Mouse (Mus musculus): ENCODE data around the gene Slc25a22. TPM values are rescaled to one million over a fixed set of nuclear protein-coding genes. Genes with fewer than 3 reads are reported as not detected.

The Slc25a22 gene
- total RNA-seq (2017), result 8.0 and 9.7 TPM in 2 replicates

GRCm38 (mm10) chr7:141437178-141438120 lies at the start of gene Slc25a22:
Gene Slc25a22 (minus strand): TSS chr7:141437892.
- ATAC-seq (replicated peaks in 1 of 2; ENCODE audit: insufficient read depth in 1 of 2, low FRiP score in 2 of 2, low TSS enrichment in 1 of 2, low read depth in 1 of 2, poor library complexity in 2 of 2, severe bottlenecking in 2 of 2), result peak; percentile 64 to 89

DNA sequence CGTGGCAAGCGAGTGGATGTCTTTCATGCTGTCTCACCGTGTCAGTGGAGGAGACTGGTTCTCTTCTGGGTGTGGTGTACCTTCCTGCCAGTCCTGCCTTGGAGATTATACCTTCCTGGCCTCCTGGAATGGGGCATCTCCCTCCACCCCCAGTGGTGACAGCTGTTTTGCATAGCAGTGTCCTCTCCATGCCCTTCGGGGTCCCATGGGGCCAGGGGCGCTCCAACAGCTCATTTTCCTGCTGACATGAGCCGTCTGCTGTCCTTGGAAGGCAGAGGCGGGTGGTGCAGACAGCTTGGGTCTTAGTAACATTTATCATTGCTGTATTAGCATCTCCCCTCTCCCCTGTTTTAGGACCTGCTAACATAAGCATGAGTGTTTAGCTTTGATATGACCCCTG lies 49.4 kb upstream of the Slc25a22 start:
- ATAC-seq (replicated peaks in 1 of 2; ENCODE audit: insufficient read depth in 1 of 2, low FRiP score in 2 of 2, low TSS enrichment in 1 of 2, low read depth in 1 of 2, poor library complexity in 2 of 2, severe bottlenecking in 2 of 2), result no peak

DNA sequence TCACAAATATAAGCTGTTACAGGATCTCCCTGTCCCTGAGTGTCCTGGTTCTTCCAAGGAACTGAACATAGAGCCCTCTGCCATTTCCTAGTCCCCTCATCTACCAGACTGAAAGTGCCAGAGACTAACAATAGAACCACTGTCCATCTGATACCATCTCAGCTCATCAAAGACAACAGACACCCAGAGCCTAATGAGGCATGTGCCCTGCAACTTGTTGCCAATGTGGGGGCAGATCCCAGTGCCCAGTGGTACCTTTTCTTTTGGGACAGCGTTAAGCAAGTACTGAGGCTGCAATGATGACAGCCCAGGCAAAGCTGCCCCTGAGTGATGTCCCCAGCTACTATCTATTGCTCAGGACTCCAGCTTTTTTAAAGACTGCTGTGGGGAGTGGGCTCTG lies 48.5 kb upstream of the Slc25a22 start:
- ATAC-seq (replicated peaks in 1 of 2; ENCODE audit: insufficient read depth in 1 of 2, low FRiP score in 2 of 2, low TSS enrichment in 1 of 2, low read depth in 1 of 2, poor library complexity in 2 of 2, severe bottlenecking in 2 of 2), result no peak

- ATAC-seq (replicated peaks in 1 of 2; ENCODE audit: insufficient read depth in 1 of 2, low FRiP score in 2 of 2, low TSS enrichment in 1 of 2, low read depth in 1 of 2, poor library complexity in 2 of 2, severe bottlenecking in 2 of 2), result no peak
Measured at GRCm38 (mm10) chr7:141485606-141486005, 47.9 kb upstream of the Slc25a22 start.

DNA sequence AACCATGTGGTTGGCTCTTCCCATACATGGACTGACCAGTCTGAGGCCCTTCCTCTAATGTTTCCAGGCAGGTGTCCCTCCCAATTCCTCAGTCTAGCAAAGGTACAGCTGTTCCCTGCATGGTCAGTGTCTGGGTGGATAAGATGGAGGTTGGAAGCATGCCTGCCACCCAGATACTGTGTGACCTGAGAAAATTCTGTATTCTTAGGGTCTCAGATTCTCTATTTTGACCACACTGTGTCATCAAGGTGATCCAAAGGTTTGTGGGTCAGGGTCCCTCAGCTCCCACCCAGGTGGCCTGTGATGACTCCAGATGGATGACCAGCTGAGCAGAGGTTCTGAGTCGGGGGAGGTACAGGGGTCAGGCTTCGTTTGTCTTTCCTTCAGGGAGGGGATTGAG lies 47.5 kb upstream of the Slc25a22 start:
- ATAC-seq (replicated peaks in 1 of 2; ENCODE audit: insufficient read depth in 1 of 2, low FRiP score in 2 of 2, low TSS enrichment in 1 of 2, low read depth in 1 of 2, poor library complexity in 2 of 2, severe bottlenecking in 2 of 2), result no peak

DNA sequence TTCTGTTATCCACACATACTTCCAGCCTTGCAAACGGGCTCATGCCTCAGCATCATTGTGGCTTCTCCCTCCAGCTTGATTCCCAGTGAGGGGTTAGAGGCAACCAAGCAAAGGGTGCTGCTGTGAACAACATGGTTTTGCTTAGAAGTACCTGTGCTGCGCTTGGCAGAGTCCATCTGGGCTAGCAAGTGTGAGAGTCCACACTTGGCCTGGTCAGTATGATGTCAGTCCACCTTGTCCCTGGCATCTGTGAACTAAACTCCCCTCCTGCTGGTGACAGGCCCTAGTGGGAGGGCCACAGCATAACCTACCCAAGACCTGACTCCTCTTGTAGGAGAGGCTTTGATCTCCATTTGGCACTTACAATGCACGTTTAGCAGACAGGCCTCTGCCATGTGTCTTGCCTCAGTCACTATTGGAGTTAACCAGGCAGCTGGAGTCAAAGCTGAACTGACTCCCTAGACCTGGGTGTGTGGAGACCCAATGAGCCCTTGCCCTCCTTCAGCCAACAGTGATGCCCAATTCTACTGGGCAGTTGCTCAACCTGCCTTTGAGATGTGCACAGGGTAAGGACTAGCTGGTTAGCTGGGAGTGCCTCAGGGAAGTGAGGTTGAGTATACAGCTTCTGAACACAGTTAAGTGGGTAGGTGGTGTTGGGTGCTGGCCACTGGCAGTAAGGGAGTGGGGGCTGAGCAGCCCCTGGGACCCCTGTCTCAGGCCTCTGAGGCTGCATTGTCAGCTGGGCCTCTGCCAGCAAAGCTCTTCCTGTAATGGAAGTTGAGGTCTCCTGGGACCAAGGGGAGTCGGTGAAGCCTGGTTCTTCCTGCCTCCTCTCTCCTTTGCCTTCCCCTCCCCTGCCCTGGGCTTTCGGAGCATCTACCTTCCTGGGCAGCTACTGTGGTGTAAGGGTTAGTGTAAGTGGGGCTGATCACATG lies 46.8 kb upstream of the Slc25a22 start:
- ATAC-seq (replicated peaks in 1 of 2; ENCODE audit: insufficient read depth in 1 of 2, low FRiP score in 2 of 2, low TSS enrichment in 1 of 2, low read depth in 1 of 2, poor library complexity in 2 of 2, severe bottlenecking in 2 of 2), result no peak

- no peak for ATAC-seq (replicated peaks in 1 of 2; ENCODE audit: insufficient read depth in 1 of 2, low FRiP score in 2 of 2, low TSS enrichment in 1 of 2, low read depth in 1 of 2, poor library complexity in 2 of 2, severe bottlenecking in 2 of 2)
Measured at GRCm38 (mm10) chr7:141483114-141483653, 45.5 kb upstream of the Slc25a22 start.

GRCm38 (mm10) chr7:141482531-141483024 lies 44.9 kb upstream of the Slc25a22 start:
- no peak for ATAC-seq (replicated peaks in 1 of 2; ENCODE audit: insufficient read depth in 1 of 2, low FRiP score in 2 of 2, low TSS enrichment in 1 of 2, low read depth in 1 of 2, poor library complexity in 2 of 2, severe bottlenecking in 2 of 2)

- ATAC-seq (replicated peaks in 1 of 2; ENCODE audit: insufficient read depth in 1 of 2, low FRiP score in 2 of 2, low TSS enrichment in 1 of 2, low read depth in 1 of 2, poor library complexity in 2 of 2, severe bottlenecking in 2 of 2), result no peak; a peak in 2 of 4 replicates
Measured at GRCm38 (mm10) chr7:141481498-141482401, 44.1 kb upstream of the Slc25a22 start.

- peak; percentile 69 to 72 for ATAC-seq (replicated peaks in 1 of 2; ENCODE audit: insufficient read depth in 1 of 2, low FRiP score in 2 of 2, low TSS enrichment in 1 of 2, low read depth in 1 of 2, poor library complexity in 2 of 2, severe bottlenecking in 2 of 2)
Measured at GRCm38 (mm10) chr7:141480842-141481497, 43.3 kb upstream of the Slc25a22 start.

DNA sequence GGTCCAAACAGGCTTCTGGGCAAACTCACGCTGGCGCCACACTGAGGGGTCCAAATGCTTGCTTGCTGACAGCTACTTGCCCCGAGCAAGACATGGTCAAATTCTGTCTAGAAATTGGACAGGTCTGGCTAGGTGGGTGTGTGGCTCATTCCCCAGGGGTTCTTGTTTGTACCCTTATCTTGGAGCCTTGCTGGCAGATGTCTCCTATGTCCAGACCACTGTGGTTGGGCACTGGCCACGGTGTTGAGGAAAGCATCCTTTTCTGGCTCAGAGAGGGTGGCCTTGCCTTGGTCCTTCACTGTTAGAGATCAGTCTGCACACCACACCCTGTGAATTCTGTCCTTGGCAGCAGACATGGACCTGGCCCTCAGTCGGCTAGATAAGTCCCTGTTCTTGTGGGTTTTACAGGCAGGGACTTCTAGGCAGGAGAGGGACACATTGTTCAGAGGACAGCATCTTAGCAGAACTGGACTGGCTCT lies 40.6 kb upstream of the Slc25a22 start:
- ATAC-seq (replicated peaks in 1 of 2; ENCODE audit: insufficient read depth in 1 of 2, low FRiP score in 2 of 2, low TSS enrichment in 1 of 2, low read depth in 1 of 2, poor library complexity in 2 of 2, severe bottlenecking in 2 of 2), result no peak

DNA sequence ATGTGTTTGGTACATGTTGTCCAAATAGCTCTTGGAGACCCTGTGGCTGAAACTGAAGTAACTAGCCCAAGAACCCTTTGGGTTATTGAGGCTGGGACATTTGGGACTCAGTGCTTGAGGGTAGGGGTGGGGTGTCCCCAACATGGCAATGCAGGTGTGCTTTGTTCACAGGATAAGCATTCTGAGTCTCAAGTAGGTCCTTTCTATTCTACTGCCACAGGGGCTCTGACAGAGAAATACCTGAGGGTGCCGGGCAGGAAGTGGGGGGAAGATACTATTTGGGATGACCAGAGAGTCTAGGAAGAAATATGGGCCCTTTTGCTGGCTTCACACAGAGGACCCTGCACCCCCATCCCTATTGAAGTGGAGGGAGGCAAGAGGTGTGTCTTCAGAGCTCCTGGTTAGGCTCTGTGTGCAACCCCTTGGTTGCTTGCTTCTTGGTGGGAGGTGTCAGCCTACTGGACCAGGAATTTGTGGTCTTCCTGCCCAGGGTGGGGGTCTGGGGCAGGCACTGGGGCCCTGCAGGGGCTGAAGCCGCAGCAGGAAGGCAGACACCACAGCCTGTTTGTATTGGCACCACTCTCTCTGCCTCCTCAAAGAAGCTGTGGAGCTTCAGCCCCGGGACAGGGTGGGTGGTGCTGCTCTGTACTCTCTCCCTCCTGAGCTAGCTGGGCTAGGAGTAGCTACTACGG lies 40.0 kb upstream of the Slc25a22 start:
- ATAC-seq (replicated peaks in 1 of 2; ENCODE audit: insufficient read depth in 1 of 2, low FRiP score in 2 of 2, low TSS enrichment in 1 of 2, low read depth in 1 of 2, poor library complexity in 2 of 2, severe bottlenecking in 2 of 2), result peak; percentile 29 to 46

GRCm38 (mm10) chr7:141476981-141477370 lies 39.3 kb upstream of the Slc25a22 start:
- no peak for ATAC-seq (replicated peaks in 1 of 2; ENCODE audit: insufficient read depth in 1 of 2, low FRiP score in 2 of 2, low TSS enrichment in 1 of 2, low read depth in 1 of 2, poor library complexity in 2 of 2, severe bottlenecking in 2 of 2)

DNA sequence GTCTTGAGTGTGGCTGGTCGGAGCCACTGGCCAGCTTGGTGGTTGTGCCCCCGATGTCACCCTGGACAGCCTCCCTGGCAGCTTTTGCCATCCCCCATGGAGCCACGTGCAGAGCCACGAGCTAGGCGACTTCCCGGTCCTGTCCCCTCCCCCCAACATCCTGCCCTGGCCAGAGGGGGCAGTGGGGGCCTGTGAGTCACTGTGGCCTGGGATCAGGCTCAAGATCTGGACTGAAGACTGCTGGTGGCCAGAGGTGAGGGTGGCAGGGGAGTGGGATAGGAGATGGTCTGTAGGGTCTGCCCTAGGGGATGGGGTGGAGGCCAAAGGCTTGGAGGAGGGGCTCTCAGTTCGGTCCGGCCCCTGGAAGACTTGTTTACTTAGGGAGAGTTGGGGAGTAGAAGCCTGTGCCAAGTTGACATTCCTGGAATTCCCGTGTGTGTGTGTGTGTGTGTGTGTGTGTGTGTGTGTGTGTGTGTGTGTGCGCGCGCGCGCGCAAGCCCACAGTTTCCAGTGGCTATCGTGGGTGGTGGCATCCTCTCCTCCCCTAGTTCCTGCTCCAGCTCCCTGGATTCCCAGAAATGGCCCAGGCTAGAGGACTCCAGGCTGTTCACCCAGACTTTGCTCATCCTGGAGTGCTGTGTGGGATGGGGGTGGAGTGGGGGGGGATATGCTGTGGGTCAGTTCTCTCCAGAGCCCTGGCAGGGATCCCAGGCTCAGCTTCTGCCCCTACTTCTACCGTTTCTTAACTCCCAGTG lies 38.7 kb upstream of the Slc25a22 start:
- peak in 1 of 2 experiments; percentile 25; a peak in 1 of 4 replicates for ATAC-seq (replicated peaks in 1 of 2; ENCODE audit: insufficient read depth in 1 of 2, low FRiP score in 2 of 2, low TSS enrichment in 1 of 2, low read depth in 1 of 2, poor library complexity in 2 of 2, severe bottlenecking in 2 of 2)

DNA sequence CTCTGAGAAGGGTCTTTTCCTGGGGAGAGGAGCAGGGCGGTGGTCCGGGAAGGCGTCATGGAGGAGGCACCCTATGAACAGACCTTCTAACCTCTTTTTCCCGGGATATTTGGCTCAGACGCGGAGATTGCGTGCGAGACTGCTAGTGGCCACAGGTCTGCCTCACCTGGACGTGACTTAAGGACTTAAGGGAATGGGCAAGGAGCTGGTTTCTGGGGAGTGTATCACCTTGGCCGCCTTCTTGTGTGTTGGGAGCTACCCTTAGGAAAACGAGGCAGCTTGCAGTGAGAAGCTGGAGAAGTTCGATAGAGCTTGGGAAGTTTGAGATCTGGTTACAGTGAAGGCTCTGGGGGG lies 38.1 kb upstream of the Slc25a22 start:
- ATAC-seq (replicated peaks in 1 of 2; ENCODE audit: insufficient read depth in 1 of 2, low FRiP score in 2 of 2, low TSS enrichment in 1 of 2, low read depth in 1 of 2, poor library complexity in 2 of 2, severe bottlenecking in 2 of 2), result no peak
